Mouse (Mus musculus) adrenal gland, adult 2 months (tissue): ENCODE results near the gene Slc24a1. TPM values are rescaled to one million over a fixed set of nuclear protein-coding genes. Genes with fewer than 3 reads are reported as not detected.

Experiments
- DNase-seq: peaks from one replicate; pipeline ENCODE4 v3.0.0; 2021
- polyA plus RNA-seq: library from polyadenylated mRNA; depleted of rRNA; stranded (reverse); fragments of >200 nt; gene quantifications from 2 replicates; pipeline ENCODE4 v1.2.3, GENCODE M21; 2012
- total RNA-seq, 2 experiments: library from RNA; stranded (reverse); gene quantifications; 2 replicates each; pipeline ENCODE4 v1.2.3; 2021

Slc24a1 gene
- total and polyA plus RNA-seq, 3 experiments = not detected

- no peak for DNase-seq
Measured at GRCm38 (mm10) chr9:64937491-64937890, 13.9 kb downstream of the Slc24a1 start.

DNA sequence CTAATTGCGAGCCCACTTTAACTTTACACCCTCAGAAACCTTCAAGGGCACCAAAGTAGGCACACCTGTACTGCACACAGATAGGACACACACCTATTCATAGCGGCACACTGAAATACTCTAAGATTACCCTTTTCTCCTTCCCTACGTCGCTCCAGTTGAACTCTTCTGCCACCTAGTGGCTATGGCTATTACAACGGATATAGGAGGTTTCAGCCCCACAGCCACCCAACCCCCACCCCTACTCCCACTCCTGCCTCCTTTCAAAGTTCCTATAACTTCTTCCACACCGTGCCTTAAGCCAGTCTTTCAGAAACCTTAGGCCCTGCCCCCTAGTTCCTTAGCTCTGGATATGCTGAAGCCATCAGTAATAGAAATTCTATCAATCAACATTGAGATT is 14.9 kb downstream of the Slc24a1 start:
- peak; percentile 65 for DNase-seq

- DNase-seq = peak; percentile 86
Measured at GRCm38 (mm10) chr9:64934015-64934754, 17.2 kb downstream of the Slc24a1 start.

- DNase-seq = no peak
Measured at GRCm38 (mm10) chr9:64931751-64932610, 19.4 kb downstream of the Slc24a1 start.

GRCm38 (mm10) chr9:64930256-64930655 is 21.2 kb downstream of the Slc24a1 start:
- no peak for DNase-seq

GRCm38 (mm10) chr9:64926201-64926991 is 25.0 kb downstream of the Slc24a1 start:
- peak; percentile 70 for DNase-seq

GRCm38 (mm10) chr9:64925771-64926170 is 25.6 kb downstream of the Slc24a1 start:
- DNase-seq = no peak

DNA sequence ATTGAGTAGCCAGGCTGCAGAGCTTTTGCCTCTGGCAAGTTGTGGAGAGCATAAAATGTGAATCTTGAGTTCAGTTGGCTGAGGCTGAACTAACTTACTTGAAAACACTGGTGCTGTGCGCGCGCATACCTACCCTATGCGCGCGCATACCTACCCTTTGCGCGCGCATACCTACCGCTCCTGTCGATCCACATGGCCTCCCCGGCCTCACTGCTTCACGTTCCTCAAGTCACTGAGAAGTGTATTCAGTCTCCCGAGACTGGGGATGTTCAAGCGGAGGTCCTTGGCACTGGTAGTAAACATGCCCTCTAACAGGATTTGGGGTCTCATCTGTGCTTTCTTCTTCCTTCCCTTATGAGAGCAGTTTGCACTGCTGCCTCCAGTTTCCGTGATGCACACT is 32.8 kb downstream of the Slc24a1 start:
- DNase-seq = no peak

DNA sequence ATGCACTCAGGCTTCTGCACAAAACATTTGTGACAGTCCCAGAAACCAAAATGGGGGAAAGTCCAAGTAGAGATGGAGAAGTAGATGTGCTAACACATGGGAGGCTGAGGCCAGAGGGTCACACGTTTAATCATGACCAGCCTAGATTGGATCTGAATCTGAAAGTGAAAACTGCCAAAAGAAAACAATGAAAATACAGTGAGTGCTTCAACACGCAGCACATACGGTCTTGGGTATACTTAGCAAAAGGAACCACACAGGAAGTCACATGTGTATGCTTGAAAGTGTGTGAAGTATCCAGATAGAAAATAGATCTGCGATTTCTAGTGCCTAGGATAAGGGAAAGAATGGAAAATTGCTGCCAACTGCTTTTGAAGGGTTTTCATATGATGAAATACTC is 36.8 kb downstream of the Slc24a1 start:
- DNase-seq = no peak

DNA sequence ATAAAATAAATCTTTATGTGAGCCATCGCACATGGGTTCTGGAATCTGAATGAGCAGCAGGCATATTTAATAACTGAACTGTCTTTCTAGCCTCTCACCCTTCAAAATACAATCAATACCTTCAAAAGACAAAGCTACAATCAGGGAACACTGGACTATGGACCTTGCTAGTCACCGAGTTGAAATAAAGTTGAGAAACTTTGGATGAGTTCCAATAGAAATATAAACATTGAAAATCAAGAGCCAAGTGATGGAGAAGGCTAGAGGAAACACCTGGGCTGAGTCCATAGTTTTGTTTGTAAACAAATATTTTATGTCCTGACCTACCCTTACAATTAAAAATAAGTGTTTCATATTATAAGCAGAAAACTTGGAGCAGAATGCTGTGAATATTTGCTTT is 37.4 kb downstream of the Slc24a1 start:
- DNase-seq = no peak

DNA sequence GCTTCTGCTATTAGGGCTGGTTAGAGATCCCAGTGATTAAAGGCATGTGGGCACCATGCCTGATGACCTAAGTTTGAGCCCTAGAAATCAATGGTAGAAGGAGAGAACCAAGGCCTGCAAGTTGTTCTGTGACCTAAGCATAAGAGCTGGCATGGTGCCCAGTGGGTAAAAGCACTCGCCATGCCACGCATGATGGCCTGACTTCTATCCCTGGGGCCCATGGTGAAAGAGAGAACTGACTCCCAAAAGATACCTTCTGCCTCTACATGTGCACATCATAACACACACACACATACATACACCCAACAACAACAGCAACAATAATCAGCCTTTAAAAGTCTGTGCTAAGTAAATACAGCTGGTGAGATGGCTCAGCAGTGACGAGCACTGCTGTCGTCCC is 38.0 kb downstream of the Slc24a1 start:
- DNase-seq = no peak

DNA sequence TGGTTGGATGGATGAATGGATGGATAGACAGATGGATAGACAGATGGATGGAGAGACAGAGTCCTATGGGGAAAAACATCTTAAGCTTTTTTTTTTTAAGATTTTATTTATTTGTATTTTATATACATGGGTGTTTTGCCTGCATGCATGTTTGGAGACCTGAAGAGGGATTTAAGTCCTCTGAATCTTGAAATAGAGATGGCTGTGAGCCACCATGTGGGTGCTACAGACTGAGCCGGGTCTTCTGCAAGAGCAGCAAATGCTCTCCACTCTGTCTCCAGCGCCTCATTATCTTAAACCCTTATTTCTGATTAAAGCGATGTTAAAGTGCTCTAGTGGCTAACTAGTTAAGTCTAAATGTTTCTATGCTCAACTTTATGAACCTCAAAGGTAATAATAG is 44.0 kb downstream of the Slc24a1 start:
- DNase-seq = no peak

GRCm38 (mm10) chr9:64904917-64905640 is 46.3 kb downstream of the Slc24a1 start:
- no peak for DNase-seq

DNA sequence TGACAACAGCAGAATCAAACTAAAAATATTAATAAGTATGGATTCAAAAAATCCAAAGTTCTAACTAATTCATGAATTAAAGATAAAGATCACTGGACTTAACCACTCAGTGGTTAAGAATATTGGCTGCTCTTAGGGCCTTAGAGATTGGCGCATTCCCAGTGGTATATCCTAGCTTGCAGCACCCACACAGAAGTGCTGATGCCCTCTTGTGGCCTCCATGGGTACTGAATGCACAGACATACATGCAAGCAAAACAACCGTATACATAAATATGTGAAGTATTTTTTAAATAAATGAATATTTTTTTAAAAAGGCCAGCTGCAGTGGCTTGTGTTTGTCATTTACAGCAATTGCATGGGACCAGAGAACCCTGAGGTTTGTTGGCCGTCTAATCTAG is 48.0 kb downstream of the Slc24a1 start:
- DNase-seq = peak; percentile 67

GRCm38 (mm10) chr9:64902866-64903265 is 48.5 kb downstream of the Slc24a1 start:
- DNase-seq = no peak

DNA sequence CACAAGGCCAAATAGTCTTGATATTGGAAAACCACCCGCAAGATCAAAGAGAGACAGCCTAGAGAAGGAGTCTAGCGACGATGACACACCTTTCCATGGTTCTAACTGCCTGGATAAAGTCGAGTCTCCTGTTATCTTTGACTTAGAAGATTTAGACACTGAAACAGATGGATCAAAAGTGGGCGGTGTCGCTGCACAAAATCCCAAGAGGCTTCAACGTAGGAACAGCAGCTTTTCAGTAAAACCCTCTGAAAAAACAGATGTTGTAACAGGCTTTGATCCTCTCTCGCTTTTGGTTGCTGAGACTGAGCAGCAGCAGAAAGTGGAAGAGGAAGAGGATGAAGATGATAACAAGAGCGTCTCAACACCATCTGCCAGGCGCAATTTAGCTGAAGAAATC is 54.8 kb downstream of the Slc24a1 start:
- no peak for DNase-seq

GRCm38 (mm10) chr9:64886008-64886407 is 65.4 kb downstream of the Slc24a1 start:
- DNase-seq = no peak
